Mouse (Mus musculus) left cerebral cortex, postnatal 25 days (tissue): ENCODE results near the gene Gm21650. TPM values are rescaled to one million over a fixed set of nuclear protein-coding genes. Genes with fewer than 3 reads are reported as not detected.
"Not testable (repeated sequence)": the region's sequence is repeated elsewhere in the genome, so short reads cannot be mapped to it uniquely, and the experiment has no call there.

ENCODE experiments used
- DNase-seq, 2 experiments: peaks; one replicate each; pipeline ENCODE4 v3.0.0; 2022; ENCODE audit warnings: low spot score in 2 of 2, mixed read lengths in 1 of 2
- intact Hi-C: fragments of 180-260 bp; cut with DNase I; formaldehyde crosslinking; loops from one replicate; pipeline ENCODE4 v1.15.1; 2025
- total RNA-seq, 2 experiments: library from RNA; stranded (reverse); gene quantifications; 2 replicates each; pipeline ENCODE4 v1.2.3; 2021

The Gm21650 gene
- total RNA-seq: not detected

- intact Hi-C loops, DNase-seq: not testable (repeated sequence)
Observed at GRCm38 (mm10) chrY:77692508-77692907, at the start of gene Gm21650. Gm21650 (plus strand) TSS chrY:77692808.
